Mouse (Mus musculus): ENCODE data around the gene Gzmd.

DNA sequence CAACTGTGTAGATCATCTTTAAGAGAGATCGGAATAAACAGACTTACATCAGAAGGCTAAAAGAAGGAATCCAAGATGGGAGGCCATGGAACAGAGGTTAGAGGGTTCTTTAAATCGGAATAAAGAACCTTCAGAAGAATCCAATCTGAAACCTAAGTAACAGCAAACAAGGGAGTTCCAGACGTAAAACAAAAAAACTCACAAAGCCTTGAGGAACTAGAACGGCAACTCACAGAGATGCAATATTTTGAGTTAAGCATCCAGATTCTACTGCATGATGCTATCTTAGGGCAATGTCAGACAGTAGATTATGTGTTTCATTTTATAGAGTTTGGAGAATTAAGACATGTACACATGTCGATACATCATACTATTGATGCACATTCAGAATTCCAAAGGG lies 42.1 kb upstream of the Gzmd start, which contains the start of gene Gzmn:
- TF ChIP-seq CTCF (IDR thresholded peaks at IDR 0.05; ENCODE audit: control insufficient read depth, insufficient read depth, insufficient read length) (no peak), MYOG (IDR thresholded peaks at IDR 0.05; ENCODE audit: control insufficient read depth, extremely low read depth, insufficient read length) (no peak), MAX (IDR thresholded peaks at IDR 0.05) (no peak), CEBPB (IDR thresholded peaks at IDR 0.05; ENCODE audit: low read depth) (no peak), USF1 (IDR thresholded peaks at IDR 0.05; ENCODE audit: low read depth) (no peak), MYOD1 (IDR thresholded peaks at IDR 0.05; ENCODE audit: control insufficient read depth, insufficient read length, low read depth) (no peak), FOSL1 (IDR thresholded peaks at IDR 0.05; ENCODE audit: insufficient read depth, low read length, poor library complexity, severe bottlenecking) (no peak)

Measured in C2C12 (cell line).